Mouse (Mus musculus) kidney, adult 2 months (tissue): Measurements from ENCODE around the gene Igll1. TPM values are rescaled to one million over a fixed set of nuclear protein-coding genes. Genes with fewer than 3 reads are reported as not detected.
"Not testable (repeated sequence)": the region's sequence is repeated elsewhere in the genome, so short reads cannot be mapped to it uniquely, and the experiment has no call there.

ENCODE experiments used
- DNase-seq: peaks from one replicate; pipeline ENCODE4 v3.0.0; 2021
- H3K27ac ChIP-seq: fragments of 200-500 bp; 2 replicates; pipeline ENCODE4 v1.5.1; 2012; ENCODE audit warnings: low read depth, low read length, control low read depth, inconsistent platforms; ENCODE audit not compliant: insufficient read depth
- H3K27me3 ChIP-seq: fragments of 200-500 bp; replicated peaks from 2 replicates; pipeline ENCODE4 v1.6.1; 2012; ENCODE audit warnings: mild to moderate bottlenecking, moderate library complexity, low read length, inconsistent platforms; ENCODE audit not compliant: control insufficient read depth, insufficient read depth
- H3K36me3 ChIP-seq: fragments of 200-500 bp; 2 replicates; pipeline ENCODE4 v1.6.1; 2012; ENCODE audit warnings: mild to moderate bottlenecking, moderate library complexity, low read length, inconsistent platforms; ENCODE audit not compliant: control insufficient read depth, insufficient read depth
- H3K4me1 ChIP-seq: fragments of 200-500 bp; 2 replicates; pipeline ENCODE4 v1.6.1; 2011; ENCODE audit warnings: low read length; ENCODE audit not compliant: control insufficient read depth, insufficient read depth
- H3K4me3 ChIP-seq: fragments of 200-500 bp; 2 replicates; pipeline ENCODE4 v1.5.1; 2011; ENCODE audit warnings: mild to moderate bottlenecking, low read depth, low read length, control low read depth; ENCODE audit not compliant: insufficient read depth
- CTCF ChIP-seq: fragments of 200-500 bp; conservative IDR thresholded peaks from 2 replicates; pipeline ENCODE4 v1.5.1; 2011; ENCODE audit warnings: low read depth, mild to moderate bottlenecking, control low read depth, low read length, moderate library complexity, mixed read lengths; ENCODE audit not compliant: insufficient read depth, insufficient read length
- POLR2A ChIP-seq: fragments of 200-500 bp; IDR thresholded peaks from one replicate; pipeline ENCODE4 v1.6.1; 2011; ENCODE audit warnings: low read depth, low read length, control low read depth
- WGBS: fragments of 180-500 bp; shearing (Covaris S2); methylation state at CpG from one replicate; pipeline ENCODE4 v1.1.7; 2018; 5-methylcytosine and 5-hydroxymethylcytosine counted together
- polyA plus RNA-seq: library from polyadenylated mRNA; depleted of rRNA; stranded (reverse); fragments of >200 nt; gene quantifications from 2 replicates; pipeline ENCODE4 v1.2.3, GENCODE M21; 2012

The Igll1 gene
- polyA plus RNA-seq, 1 experiment, result 0.30 TPM

DNA sequence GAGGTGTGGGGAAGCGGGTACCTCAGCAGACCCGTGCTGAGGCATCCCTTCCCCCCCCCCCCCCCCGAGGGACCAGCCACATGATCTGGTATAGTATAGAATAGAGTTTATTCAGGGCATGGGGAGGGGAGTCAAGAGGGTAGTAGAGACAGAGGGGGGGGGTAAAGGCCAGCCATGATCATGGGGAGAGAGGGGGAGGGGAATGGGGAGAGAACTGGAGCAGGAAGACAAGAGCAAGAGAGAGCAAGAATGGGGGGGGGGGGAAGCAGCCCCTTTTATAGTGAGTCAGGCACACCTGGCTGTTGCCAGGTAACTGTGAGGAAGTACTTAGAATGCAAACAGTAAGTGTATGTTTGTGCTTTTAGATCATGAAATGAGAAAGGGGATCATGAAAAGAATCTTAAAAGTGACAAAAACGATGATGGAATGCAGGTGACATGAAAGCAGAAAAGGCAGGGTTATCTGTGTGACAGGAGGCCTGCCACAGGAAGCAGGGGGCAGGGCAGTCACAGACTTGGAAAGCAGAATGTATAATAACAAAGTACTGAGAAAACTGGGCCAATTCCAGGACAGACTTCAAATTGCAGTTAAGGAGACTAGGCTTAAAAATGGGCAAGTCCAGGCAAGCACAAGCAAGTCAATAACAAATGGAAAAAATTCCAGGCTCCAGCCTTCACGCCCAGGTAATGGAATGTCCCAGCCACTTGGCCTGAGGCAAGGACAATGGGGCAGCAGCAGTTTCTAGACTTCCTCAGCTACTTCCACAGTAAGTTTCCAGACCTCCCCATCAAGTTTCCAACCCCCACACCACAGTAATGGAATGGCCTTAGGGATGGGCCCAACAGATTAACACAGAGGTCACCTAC lies 2.1 kb upstream of the Igll1 start:
- peak overlapping the region; percentile 91 for H3K27ac ChIP-seq
- no peak for TF ChIP-seq POLR2A
- no peak for TF ChIP-seq CTCF
- no peaks in the 10 kb centered on the region; the same call in 1 of the 2 replicates for H3K4me1 ChIP-seq
- WGBS, result 29% methylated on average over 5 of the region's 5 CpGs
- H3K36me3 ChIP-seq, result no peaks in the 10 kb centered on the region
- DNase-seq, result peak; percentile 89
- H3K27me3 ChIP-seq, result no peaks in the 10 kb centered on the region
- H3K4me3 ChIP-seq, result no peak overlapping the region

DNA sequence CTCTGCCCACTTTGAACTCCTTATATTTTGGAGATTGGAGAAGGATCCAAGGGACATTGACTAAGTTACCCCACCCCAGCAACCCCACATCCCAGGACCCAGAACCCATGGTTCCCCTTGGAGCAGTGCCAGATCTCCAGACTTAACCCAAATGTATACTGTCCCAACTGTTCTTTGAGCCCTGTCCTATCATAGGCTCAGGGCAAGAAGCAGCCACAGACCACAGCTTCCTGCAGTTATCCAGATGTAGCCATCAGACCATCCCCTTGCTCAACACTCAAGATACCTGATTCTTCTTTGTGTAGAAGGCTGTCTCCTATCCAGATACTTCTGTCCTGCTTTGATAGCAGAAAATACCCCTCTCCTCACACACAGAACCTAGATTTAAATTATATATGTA lies 1.4 kb upstream of the Igll1 start:
- TF ChIP-seq POLR2A (no peak), CTCF (no peak)
- H3K27ac ChIP-seq, result peak overlapping the region; percentile 76
- DNase-seq, result no peak

DNA sequence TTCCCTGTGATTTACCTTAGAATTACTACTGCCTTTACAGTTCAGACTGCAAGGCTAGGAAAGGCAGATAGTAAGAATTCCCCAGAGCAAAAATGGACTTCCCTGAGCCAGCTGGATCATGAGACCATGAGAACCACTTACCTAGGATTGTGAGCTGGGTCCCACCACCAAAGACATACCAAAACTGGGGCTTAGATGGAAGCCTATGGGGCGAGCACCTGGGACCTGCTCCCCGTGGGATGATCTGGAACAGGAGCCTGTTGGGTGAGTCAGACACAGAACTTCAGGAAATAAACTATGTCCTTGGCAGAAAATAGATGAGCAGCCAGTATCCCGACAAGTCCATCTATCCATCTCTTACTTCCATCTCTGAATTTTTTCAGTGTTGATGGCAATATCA lies 1.5 kb downstream of the Igll1 start:
- Histone ChIP-seq H3K27ac (no peak overlapping the region), H3K36me3 (no peaks in the 10 kb centered on the region), H3K4me3 (no peak overlapping the region), H3K4me1 (no peaks in the 10 kb centered on the region; the same call in 1 of the 2 replicates), H3K27me3 (no peaks in the 10 kb centered on the region)
- TF ChIP-seq CTCF (no peak), POLR2A (no peak)
- 79% methylated on average over 3 of the region's 3 CpGs for WGBS
- no peak for DNase-seq

More for the DNA sequence above, 1.4 kb upstream of the Igll1 start:
- Histone ChIP-seq H3K36me3 (no peaks in the 10 kb centered on the region), H3K4me1 (no peaks in the 10 kb centered on the region; the same call in 1 of the 2 replicates), H3K4me3 (no peak overlapping the region), H3K27me3 (no peaks in the 10 kb centered on the region)

GRCm38 (mm10) chr16:16856731-16857476 lies 6.9 kb downstream of the Igll1 start:
- Histone ChIP-seq H3K36me3 (no peaks in the 10 kb centered on the region), H3K4me3 (no peak overlapping the region), H3K4me1 (no peaks in the 10 kb centered on the region), H3K27ac (no peak overlapping the region), H3K27me3 (no peaks in the 10 kb centered on the region)
- whole genome bisulfite sequencing, result 74% methylated on average over 13 of the region's 13 CpGs
- no peak for DNase-seq
- TF ChIP-seq CTCF (no peak), POLR2A (no peak)

GRCm38 (mm10) chr16:16856054-16856453 lies 7.7 kb downstream of the Igll1 start:
- not testable (repeated sequence) for H3K36me3 ChIP-seq, DNase-seq, H3K4me3 ChIP-seq, H3K27ac ChIP-seq, H3K4me1 ChIP-seq, H3K27me3 ChIP-seq
- WGBS, result 86% methylated on average over 9 of the region's 9 CpGs

DNA sequence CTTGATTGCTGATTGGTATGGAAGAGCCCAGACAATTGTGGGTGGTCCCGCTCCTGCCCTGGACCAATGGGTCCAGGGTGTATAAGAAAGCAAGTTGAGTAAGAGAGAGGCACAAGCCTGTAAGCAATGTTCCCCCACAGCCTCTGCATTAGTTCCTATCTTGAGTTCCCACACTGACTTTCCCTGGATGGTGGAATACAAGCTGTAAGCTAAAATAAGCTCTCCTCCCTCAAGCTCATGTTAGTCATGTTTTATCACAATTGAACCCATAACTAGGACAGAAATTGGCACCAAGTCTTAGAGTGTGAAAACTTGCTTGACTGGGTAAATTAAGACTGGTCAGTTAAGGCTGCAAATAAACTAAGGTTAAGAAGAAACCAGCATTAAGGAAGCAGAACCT lies 8.2 kb downstream of the Igll1 start:
- no peak for TF ChIP-seq CTCF
- no peak for TF ChIP-seq POLR2A
- Histone ChIP-seq H3K4me1 (no peaks in the 10 kb centered on the region), H3K36me3 (no peaks in the 10 kb centered on the region), H3K4me3 (no peak overlapping the region), H3K27ac (no peak overlapping the region; the same call in 1 of the 2 replicates), H3K27me3 (no peaks in the 10 kb centered on the region)
- WGBS, result 94% methylated on average over 1 of the region's 1 CpGs
- DNase-seq, result no peak

DNA sequence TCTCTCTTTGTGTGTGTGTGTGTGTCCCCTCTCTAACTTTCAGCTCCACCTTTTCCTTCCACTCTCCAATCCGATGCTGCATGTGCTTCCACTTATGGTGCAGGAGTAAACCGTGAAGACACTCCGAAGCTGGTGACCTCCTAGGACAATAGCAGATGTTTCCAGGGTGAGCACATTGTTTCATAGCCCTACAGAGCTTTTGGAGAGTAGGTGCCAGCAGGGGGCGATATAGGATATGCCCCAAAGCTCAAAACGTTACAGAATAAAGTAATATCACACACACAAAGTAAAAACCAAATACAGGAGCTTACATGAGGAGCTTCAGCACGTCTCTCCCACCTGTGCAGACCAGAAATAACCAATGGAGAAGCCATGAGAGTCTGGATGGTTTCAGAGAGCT lies 8.9 kb downstream of the Igll1 start:
- TF ChIP-seq CTCF (peak; percentile 67), POLR2A (no peak)
- Histone ChIP-seq H3K36me3 (no peaks in the 10 kb centered on the region), H3K27ac (no peak overlapping the region), H3K27me3 (no peaks in the 10 kb centered on the region), H3K4me3 (no peak overlapping the region), H3K4me1 (no peaks in the 10 kb centered on the region)
- WGBS, result 17% methylated on average over 6 of the region's 6 CpGs
- peak; percentile 77 for DNase-seq
